Mouse (Mus musculus) lung, embryonic 16.5 days (tissue): ENCODE measurements around the gene Ppp1r8. TPM values are rescaled to one million over a fixed set of nuclear protein-coding genes. Genes with fewer than 3 reads are reported as not detected.
"Not testable (repeated sequence)": the region's sequence is repeated elsewhere in the genome, so short reads cannot be mapped to it uniquely, and the experiment has no call there.

ENCODE experiments used
- ATAC-seq: fragments of 200-750 bp; cut with Nextera tagmentation; 2 replicates; pipeline ENCODE4 v1.8.0; 2017; ENCODE audit warnings: low read depth, mild to moderate bottlenecking, moderate library complexity
- H3K27ac ChIP-seq: fragments of 300-500 bp; sonication (generic); 2 replicates; pipeline ENCODE4 v1.5.1; 2014; ENCODE audit warnings: mild to moderate bottlenecking, control low read depth, low read length
- H3K27me3 ChIP-seq: fragments of 300-500 bp; sonication (generic); 2 replicates; pipeline ENCODE4 v1.6.1; 2014; ENCODE audit warnings: low read depth, low read length, mixed read lengths; ENCODE audit not compliant: control insufficient read depth, insufficient read depth
- H3K36me3 ChIP-seq: fragments of 300-500 bp; sonication (generic); 2 replicates; pipeline ENCODE4 v1.6.1; 2014; ENCODE audit warnings: low read length; ENCODE audit not compliant: control insufficient read depth, insufficient read depth
- H3K4me1 ChIP-seq: fragments of 300-500 bp; sonication (generic); replicated peaks from 2 replicates; pipeline ENCODE4 v1.6.1; 2014; ENCODE audit warnings: low read length, mixed read lengths; ENCODE audit not compliant: control insufficient read depth, insufficient read depth
- H3K4me2 ChIP-seq: fragments of 300-500 bp; sonication (generic); 2 replicates; pipeline ENCODE4 v1.6.1; 2014; ENCODE audit warnings: low read depth, low read length, control low read depth
- H3K4me3 ChIP-seq: fragments of 300-500 bp; sonication (generic); 2 replicates; pipeline ENCODE4 v1.5.1; 2014; ENCODE audit warnings: mild to moderate bottlenecking, low read length, control low read depth
- H3K9ac ChIP-seq: fragments of 300-500 bp; sonication (generic); 2 replicates; pipeline ENCODE4 v1.6.1; 2014; ENCODE audit warnings: low read length, control low read depth
- H3K9me3 ChIP-seq: fragments of 300-500 bp; sonication (generic); 2 replicates; pipeline ENCODE4 v1.6.1; 2016; ENCODE audit warnings: low read length; ENCODE audit not compliant: control insufficient read depth
- WGBS: fragments of 180-500 bp; shearing (Covaris S2); extraction: QIAGEN DNeasy Blood & Tissue Kit; methylation state at CpG from one replicate; pipeline ENCODE4 v1.1.7; 2014; 5-methylcytosine and 5-hydroxymethylcytosine counted together
- polyA plus RNA-seq: library from polyadenylated mRNA; unstranded; fragments of >200 nt; fragmentation: Nextera tagmentation; extraction: Ambion mirVana; gene quantifications from 2 replicates; pipeline ENCODE4 v1.2.1, GENCODE M21; 2015

Ppp1r8 gene
- polyA plus RNA-seq, 1 experiment from 2014 or later, result 58.4 TPM

DNA sequence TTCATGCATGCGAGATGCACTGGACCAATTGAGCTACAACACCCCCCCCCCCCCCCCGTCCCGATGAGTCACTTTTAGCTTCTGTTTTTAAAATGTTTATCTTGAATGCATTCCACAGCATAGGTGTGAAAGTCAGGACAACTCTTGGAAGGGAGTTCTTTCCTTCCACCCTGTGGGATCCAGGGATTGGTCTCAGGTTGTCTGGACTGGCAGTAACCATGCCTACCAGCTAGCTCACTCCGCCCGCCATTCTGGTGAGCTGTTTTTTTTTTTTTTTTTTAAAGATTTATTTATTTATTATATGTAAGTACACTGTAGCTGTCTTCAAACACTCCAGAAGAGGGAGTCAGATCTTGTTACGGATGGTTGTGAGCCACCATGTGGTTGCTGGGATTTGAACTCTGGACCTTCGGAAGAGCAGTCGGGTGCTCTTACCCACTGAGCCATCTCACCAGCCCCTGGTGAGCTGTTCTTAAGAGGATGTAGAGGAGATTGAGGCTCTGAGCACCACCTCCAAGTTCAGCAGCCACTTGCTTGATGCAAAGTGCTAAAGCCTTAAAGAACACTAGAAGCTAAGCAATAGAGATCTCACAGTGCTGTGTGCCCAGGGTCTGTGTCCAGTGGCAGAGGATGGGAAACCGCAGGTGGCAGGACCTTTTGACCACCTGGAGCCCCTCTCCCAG, 49.5 kb downstream of the Ppp1r8 start:
- ATAC-seq, H3K4me1 ChIP-seq, H3K27ac ChIP-seq, H3K4me3 ChIP-seq, H3K27me3 ChIP-seq, H3K4me2 ChIP-seq, H3K9ac ChIP-seq, H3K9me3 ChIP-seq, H3K36me3 ChIP-seq: not testable (repeated sequence)
- WGBS, result 83% methylated on average over 8 of the region's 9 CpGs

DNA sequence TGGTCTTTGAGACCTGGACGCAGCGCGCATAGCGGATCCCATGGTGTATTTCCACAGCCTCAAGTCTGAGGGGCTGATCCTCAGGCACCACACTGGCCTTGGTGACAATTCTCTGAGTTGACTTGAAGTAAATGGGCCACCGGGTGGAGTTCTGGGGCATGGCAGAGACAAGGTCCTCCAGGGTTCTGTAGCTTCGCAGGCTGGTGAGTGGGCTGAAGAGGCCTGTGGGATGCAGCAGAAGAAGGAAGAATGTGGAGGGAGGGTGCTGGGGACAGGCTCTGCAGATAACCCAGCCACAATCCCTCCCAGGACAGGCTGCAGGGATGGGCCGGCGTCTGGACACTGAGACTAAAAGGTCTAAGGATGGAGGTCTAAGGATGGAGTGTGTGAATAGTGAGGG, 53.2 kb downstream of the Ppp1r8 start:
- H3K36me3 ChIP-seq, result no peaks in the 10 kb centered on the region
- H3K27me3 ChIP-seq, result peaks cover 1% of the 10 kb centered on the region
- H3K4me3 ChIP-seq, result no peak overlapping the region
- no peak overlapping the region for H3K27ac ChIP-seq
- H3K9ac ChIP-seq, result no peak overlapping the region
- no peak overlapping the region for H3K4me2 ChIP-seq
- ATAC-seq, result no peak
- 82% methylated on average over 8 of the region's 8 CpGs for WGBS
- H3K9me3 ChIP-seq, result no peaks in the 10 kb centered on the region
- H3K4me1 ChIP-seq, result no peaks in the 10 kb centered on the region

- Histone ChIP-seq H3K9ac (no peak overlapping the region), H3K36me3 (no peaks in the 10 kb centered on the region), H3K4me3 (no peak overlapping the region), H3K9me3 (no peaks in the 10 kb centered on the region), H3K4me1 (no peaks in the 10 kb centered on the region), H3K4me2 (no peak overlapping the region), H3K27me3 (no peaks in the 10 kb centered on the region), H3K27ac (no peak overlapping the region)
- no peak for ATAC-seq
- 88% methylated on average over 12 of the region's 13 CpGs for whole genome bisulfite sequencing
Observed at GRCm38 (mm10) chr4:132785228-132785627, 57.7 kb downstream of the Ppp1r8 start.

- Histone ChIP-seq H3K9ac (no peak overlapping the region), H3K4me3 (no peak overlapping the region), H3K27ac (no peak overlapping the region), H3K9me3 (no peaks in the 10 kb centered on the region), H3K27me3 (no peaks in the 10 kb centered on the region), H3K36me3 (peaks cover 8% of the 10 kb centered on the region; the same call in 1 of the 2 replicates), H3K4me2 (no peak overlapping the region), H3K4me1 (no peaks in the 10 kb centered on the region)
- 78% methylated on average over 2 of the region's 2 CpGs for WGBS
- no peak for ATAC-seq
Observed at GRCm38 (mm10) chr4:132783732-132784131, 59.2 kb downstream of the Ppp1r8 start.

DNA sequence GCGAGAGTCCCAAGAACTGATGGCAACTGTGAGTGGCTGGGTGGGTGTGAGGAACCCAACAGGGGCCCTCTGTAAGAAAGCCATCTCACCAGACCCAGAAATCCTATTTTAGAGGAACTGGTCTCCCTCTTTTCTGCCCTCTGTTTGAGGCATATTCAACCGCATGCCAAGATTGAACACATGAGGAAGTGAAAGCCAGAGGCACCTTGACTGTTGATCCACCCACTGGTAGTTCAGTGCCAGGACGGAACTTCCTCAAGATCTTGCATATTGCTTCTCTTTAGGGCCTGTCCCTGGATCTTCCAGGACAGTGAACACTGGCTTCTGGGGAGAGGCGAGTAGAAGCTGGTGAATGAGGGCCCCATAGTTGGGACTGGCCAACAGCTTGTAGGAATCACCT, 62.7 kb downstream of the Ppp1r8 start:
- no peak for ATAC-seq
- 83% methylated on average over 4 of the region's 4 CpGs for WGBS
- no peaks in the 10 kb centered on the region for H3K9me3 ChIP-seq
- H3K4me1 ChIP-seq, result no peaks in the 10 kb centered on the region
- no peak overlapping the region for H3K9ac ChIP-seq
- H3K4me3 ChIP-seq, result no peak overlapping the region
- H3K27ac ChIP-seq, result no peak overlapping the region
- no peaks in the 10 kb centered on the region for H3K27me3 ChIP-seq
- H3K4me2 ChIP-seq, result no peak overlapping the region
- H3K36me3 ChIP-seq, result peaks cover 38% of the 10 kb centered on the region

DNA sequence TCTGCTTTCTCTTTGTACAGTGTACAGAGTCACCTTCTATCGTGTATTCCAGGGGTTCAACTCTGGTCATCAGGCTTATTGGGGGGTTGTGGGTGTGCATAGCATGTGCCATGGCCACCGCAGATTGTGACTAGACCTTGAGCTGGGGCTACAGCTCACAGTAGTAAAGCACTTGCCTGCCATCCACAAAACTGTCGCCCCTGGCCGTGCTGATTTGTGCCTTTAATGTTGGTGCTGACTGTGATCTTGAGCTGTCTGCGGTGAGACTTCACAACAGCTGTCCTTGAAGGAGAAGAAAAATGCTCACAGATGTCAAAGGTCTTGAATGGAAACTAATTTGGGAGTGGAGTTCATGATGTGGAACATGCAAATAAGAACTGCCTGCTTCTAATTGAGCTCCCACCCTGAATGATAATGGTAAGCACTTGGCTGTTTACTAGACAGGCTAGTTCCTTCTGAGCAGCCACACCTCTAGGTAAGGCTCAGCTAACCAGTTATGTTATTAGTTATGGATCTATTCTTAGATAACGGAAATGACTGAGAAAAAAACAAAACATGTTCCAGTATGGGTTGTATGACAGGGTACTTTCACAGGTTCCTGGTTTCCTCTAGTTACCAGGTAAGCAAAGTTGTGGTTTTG, 64.3 kb downstream of the Ppp1r8 start:
- 87% methylated on average over 6 of the region's 6 CpGs for WGBS
- no peak for ATAC-seq
- Histone ChIP-seq H3K9me3 (no peaks in the 10 kb centered on the region), H3K4me1 (no peaks in the 10 kb centered on the region), H3K27ac (no peak overlapping the region), H3K4me3 (no peak overlapping the region), H3K9ac (no peak overlapping the region), H3K4me2 (no peak overlapping the region), H3K27me3 (no peaks in the 10 kb centered on the region), H3K36me3 (peaks cover 50% of the 10 kb centered on the region)

Other genes with a start within 250 kb of the Ppp1r8 start
- gene Eya3, start 204.2 kb downstream of the Ppp1r8 start, polyA plus RNA-seq, result 26.0 and 28.1 TPM in 2 replicates
- 6.6 and 6.8 TPM in 2 replicates for gene Xkr8, start 110.6 kb downstream of the Ppp1r8 start, polyA plus RNA-seq
- gene Smpdl3b, start 85.9 kb downstream of the Ppp1r8 start, polyA plus RNA-seq, result 6.0 and 6.2 TPM in 2 replicates
- 97.9 and 103 TPM in 2 replicates for gene Rpa2, start 74.8 kb downstream of the Ppp1r8 start, polyA plus RNA-seq
- 1.3 and 1.5 TPM in 2 replicates for gene Themis2, start 46.8 kb downstream of the Ppp1r8 start, polyA plus RNA-seq
- gene Stx12, start 41.3 kb upstream of the Ppp1r8 start, polyA plus RNA-seq, result 64.1 and 68.4 TPM in 2 replicates
- gene Fam76a, start 79.4 kb upstream of the Ppp1r8 start, polyA plus RNA-seq, result 42.9 and 44.5 TPM in 2 replicates
- 0.79 and 1.2 TPM in 2 replicates for gene Fgr, start 130.9 kb upstream of the Ppp1r8 start, polyA plus RNA-seq
- gene Ahdc1, start 168.1 kb upstream of the Ppp1r8 start, polyA plus RNA-seq, result 8.0 and 8.2 TPM in 2 replicates